ENCODE assay signal across 24 mouse cellular contexts in the genomic region with DNA sequence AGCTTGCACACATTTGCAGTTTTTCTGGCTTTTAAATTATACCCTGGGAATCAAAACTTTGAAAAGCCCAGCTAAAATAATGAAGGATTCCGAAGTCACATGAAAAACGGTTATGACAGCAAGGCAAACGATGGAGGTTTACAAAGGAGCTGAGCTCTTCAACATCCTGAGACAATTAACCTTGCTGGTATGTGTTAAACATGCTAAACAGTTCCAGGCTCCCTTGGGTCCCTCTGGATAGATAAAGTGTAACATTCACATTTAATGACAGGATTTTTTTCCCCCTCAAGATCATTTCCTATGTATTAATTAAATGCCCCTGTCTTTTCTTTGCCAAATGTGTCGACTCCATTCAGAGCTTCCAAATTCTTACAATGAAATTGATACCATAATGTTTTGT.
"Had no signal": no experiment of that assay in that cellular context is flagged by ENCODE, and none has a peak within 500 bp of the region (broad histone marks: within the 10 kb centered on the region; RNA-seq: fewer than 3 reads in every experiment).

No protein-coding gene starts in this region.

- H3K27me3 ChIP-seq: heart, embryonic 13.5 days; heart, embryonic 15.5 days; hindbrain, embryonic 15.5 days; kidney, embryonic 15.5 days; limb, embryonic 13.5 days; limb, embryonic 15.5 days; liver, embryonic 12.5 days had no signal

- H3K4me1 ChIP-seq: heart, embryonic 13.5 days; heart, embryonic 15.5 days; hindbrain, embryonic 15.5 days; kidney, embryonic 15.5 days; limb, embryonic 13.5 days; limb, embryonic 15.5 days; liver, embryonic 12.5 days had no signal

- H3K9me3 ChIP-seq: heart, embryonic 13.5 days; heart, embryonic 15.5 days; hindbrain, embryonic 15.5 days; kidney, embryonic 15.5 days; limb, embryonic 13.5 days; limb, embryonic 15.5 days; liver, embryonic 12.5 days had no signal

- H3K9ac ChIP-seq: heart, embryonic 13.5 days; heart, embryonic 15.5 days; hindbrain, embryonic 15.5 days; kidney, embryonic 15.5 days; limb, embryonic 13.5 days; limb, embryonic 15.5 days; liver, embryonic 12.5 days had no signal

- DNase-seq: gastrocnemius, postnatal 14 days; gastrocnemius, postnatal 36 days; heart, adult 11 months; heart, adult 2 months; heart, postnatal 14 days; heart, postnatal 36 days; kidney, adult 11 months; kidney, adult 2 months; kidney, adult 9 months; kidney, postnatal 14 days; kidney, postnatal 36 days; layer of hippocampus, adult 9-11 months; layer of hippocampus, postnatal 36 days; left cerebral cortex, postnatal 4 days had no signal

- ATAC-seq: intestine, embryonic 16.5 days; liver, embryonic 12.5 days had no signal

- H3K27ac ChIP-seq: heart, adult 2 months; heart, embryonic 13.5 days; heart, embryonic 15.5 days; hindbrain, embryonic 15.5 days; kidney, embryonic 15.5 days; kidney, postnatal 0 days; limb, embryonic 13.5 days; limb, embryonic 15.5 days; liver, embryonic 12.5 days had no signal

- H3K4me3 ChIP-seq: heart, adult 2 months; heart, embryonic 13.5 days; heart, embryonic 15.5 days; hindbrain, embryonic 15.5 days; kidney, embryonic 15.5 days; limb, embryonic 13.5 days; limb, embryonic 15.5 days; liver, embryonic 12.5 days had no signal

- H3K4me2 ChIP-seq: heart, embryonic 11.5 days; heart, embryonic 13.5 days; heart, embryonic 15.5 days; hindbrain, embryonic 15.5 days; kidney, embryonic 15.5 days; limb, embryonic 13.5 days; limb, embryonic 15.5 days; liver, embryonic 12.5 days had no signal

- H3K36me3 ChIP-seq: heart, embryonic 13.5 days; heart, embryonic 15.5 days; hindbrain, embryonic 15.5 days; kidney, embryonic 15.5 days; limb, embryonic 13.5 days; limb, embryonic 15.5 days; liver, embryonic 12.5 days had no signal
